Mouse (Mus musculus) limb, embryonic 13.5 days (tissue): ENCODE measurements around the gene Slc8a1. TPM values are rescaled to one million over a fixed set of nuclear protein-coding genes. Genes with fewer than 3 reads are reported as not detected.

Experiments
- ATAC-seq: fragments of 200-750 bp; cut with Nextera tagmentation; 2 replicates; pipeline ENCODE4 v1.8.0; 2017; ENCODE audit warnings: low read depth, moderate number of reproducible peaks, moderate TSS enrichment; ENCODE audit not compliant: low FRiP score
- H3K27ac ChIP-seq: fragments of 300-500 bp; sonication (generic); 2 replicates; pipeline ENCODE4 v1.5.1; 2015; ENCODE audit warnings: inconsistent platforms, mild to moderate bottlenecking, moderate library complexity
- H3K27me3 ChIP-seq: fragments of 300-500 bp; sonication (generic); 2 replicates; pipeline ENCODE4 v1.6.1; 2015; ENCODE audit warnings: mild to moderate bottlenecking, inconsistent platforms
- H3K36me3 ChIP-seq: fragments of 300-500 bp; sonication (generic); 2 replicates; pipeline ENCODE4 v1.6.1; 2015; ENCODE audit warnings: inconsistent platforms, mild to moderate bottlenecking, moderate library complexity
- H3K4me1 ChIP-seq: fragments of 300-500 bp; sonication (generic); 2 replicates; pipeline ENCODE4 v1.6.1; 2015; ENCODE audit warnings: inconsistent platforms
- H3K4me2 ChIP-seq: fragments of 300-500 bp; sonication (generic); replicated peaks from 2 replicates; pipeline ENCODE4 v1.6.1; 2015; ENCODE audit warnings: inconsistent platforms, mild to moderate bottlenecking, moderate library complexity
- H3K4me3 ChIP-seq: fragments of 300-500 bp; sonication (generic); 2 replicates; pipeline ENCODE4 v1.5.1; 2015; ENCODE audit warnings: moderate library complexity, mild to moderate bottlenecking, inconsistent platforms
- H3K9ac ChIP-seq: fragments of 300-500 bp; sonication (generic); 2 replicates; pipeline ENCODE4 v1.6.1; 2015; ENCODE audit warnings: mild to moderate bottlenecking, inconsistent platforms
- H3K9me3 ChIP-seq: fragments of 300-500 bp; sonication (generic); 2 replicates; pipeline ENCODE4 v1.6.1; 2016; ENCODE audit warnings: inconsistent platforms
- WGBS: fragments of 180-500 bp; shearing (Covaris S2); methylation state at CpG from one replicate; pipeline ENCODE4 v1.1.7; 2015; 5-methylcytosine and 5-hydroxymethylcytosine counted together
- polyA plus RNA-seq: library from polyadenylated mRNA; unstranded; fragments of >200 nt; fragmentation: Nextera tagmentation; extraction: Ambion mirVana; gene quantifications from 2 replicates; pipeline ENCODE4 v1.2.1, GENCODE M21; 2015

The Slc8a1 gene
- polyA plus RNA-seq, 1 experiment from 2014 or later, result 7.5 TPM

- Histone ChIP-seq H3K4me3 (no peak overlapping the region), H3K4me2 (no peak overlapping the region), H3K4me1 (0 out of 2 replicates have a peak, but pooled peaks cover 5% of the 10 kb centered on the region), H3K9me3 (no peaks in the 10 kb centered on the region), H3K36me3 (no peaks in the 10 kb centered on the region), H3K27ac (no peak overlapping the region), H3K27me3 (no peaks in the 10 kb centered on the region), H3K9ac (no peak overlapping the region)
- 73% methylated on average over 3 of the region's 3 CpGs for WGBS
- ATAC-seq, result no peak
Measured at GRCm38 (mm10) chr17:81607515-81607914, 130.7 kb downstream of the Slc8a1 start.

- Histone ChIP-seq H3K4me1 (0 out of 2 replicates have a peak, but pooled peaks cover 5% of the 10 kb centered on the region), H3K36me3 (no peaks in the 10 kb centered on the region), H3K27me3 (no peaks in the 10 kb centered on the region), H3K4me3 (no peak overlapping the region), H3K9me3 (no peaks in the 10 kb centered on the region), H3K27ac (no peak overlapping the region), H3K9ac (no peak overlapping the region), H3K4me2 (no peak overlapping the region)
- WGBS, result 80% methylated on average over 2 of the region's 2 CpGs
- no peak for ATAC-seq
Measured at GRCm38 (mm10) chr17:81606084-81606483, 132.1 kb downstream of the Slc8a1 start.

DNA sequence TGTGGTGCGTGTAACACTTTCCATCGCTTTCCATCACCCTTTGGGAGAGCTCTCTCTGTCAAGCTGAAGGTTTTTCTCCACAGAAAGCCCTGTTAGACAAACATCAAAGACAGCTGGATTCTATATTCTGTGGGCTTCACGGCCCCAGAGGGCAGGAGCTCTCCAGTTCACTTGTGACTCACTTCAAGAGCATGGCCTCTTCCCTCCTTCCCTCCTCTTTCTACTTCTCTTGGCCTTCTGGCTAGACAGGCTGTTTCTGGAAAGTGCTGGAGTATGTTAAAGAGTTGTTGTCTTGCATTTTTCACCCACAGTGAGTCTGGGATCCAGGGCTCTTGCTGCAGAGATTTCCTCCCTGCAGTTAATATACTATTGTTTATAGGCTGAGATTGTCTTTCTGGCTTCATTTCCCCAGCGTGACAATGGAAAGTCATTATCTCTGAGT lies 132.9 kb downstream of the Slc8a1 start:
- H3K27me3 ChIP-seq, result no peaks in the 10 kb centered on the region
- ATAC-seq, result no peak
- no peak overlapping the region for H3K27ac ChIP-seq
- no peak overlapping the region for H3K4me3 ChIP-seq
- H3K36me3 ChIP-seq, result no peaks in the 10 kb centered on the region
- H3K4me1 ChIP-seq, result 0 out of 2 replicates have a peak, but pooled peaks cover 5% of the 10 kb centered on the region
- no peak overlapping the region for H3K4me2 ChIP-seq
- no peaks in the 10 kb centered on the region for H3K9me3 ChIP-seq
- 54% methylated on average over 4 of the region's 4 CpGs for WGBS
- no peak overlapping the region for H3K9ac ChIP-seq

DNA sequence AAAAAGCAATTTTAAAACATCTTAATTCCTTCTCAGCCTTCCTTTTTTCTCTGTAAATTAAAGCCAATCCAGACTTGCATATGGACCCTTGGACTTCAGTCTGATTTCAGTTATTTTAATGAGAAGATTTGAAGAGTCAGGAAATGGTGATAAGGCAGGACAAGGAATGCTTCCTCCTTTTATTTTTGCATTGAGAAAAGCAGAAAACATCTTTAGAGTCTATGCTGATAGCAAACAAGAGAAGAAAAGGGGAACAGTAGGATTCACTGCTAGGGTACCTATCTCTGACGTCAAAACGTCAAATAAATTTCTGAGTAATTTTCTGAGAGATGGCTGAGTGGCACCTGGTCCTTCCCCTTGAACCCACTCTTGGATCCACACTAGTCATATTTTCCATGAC lies 139.1 kb downstream of the Slc8a1 start:
- ATAC-seq, result no peak
- Histone ChIP-seq H3K9ac (no peak overlapping the region), H3K36me3 (no peaks in the 10 kb centered on the region), H3K4me1 (no peaks in the 10 kb centered on the region), H3K27ac (no peak overlapping the region), H3K27me3 (no peaks in the 10 kb centered on the region), H3K4me3 (no peak overlapping the region), H3K4me2 (no peak overlapping the region), H3K9me3 (no peaks in the 10 kb centered on the region)
- WGBS, result 92% methylated on average over 2 of the region's 2 CpGs

DNA sequence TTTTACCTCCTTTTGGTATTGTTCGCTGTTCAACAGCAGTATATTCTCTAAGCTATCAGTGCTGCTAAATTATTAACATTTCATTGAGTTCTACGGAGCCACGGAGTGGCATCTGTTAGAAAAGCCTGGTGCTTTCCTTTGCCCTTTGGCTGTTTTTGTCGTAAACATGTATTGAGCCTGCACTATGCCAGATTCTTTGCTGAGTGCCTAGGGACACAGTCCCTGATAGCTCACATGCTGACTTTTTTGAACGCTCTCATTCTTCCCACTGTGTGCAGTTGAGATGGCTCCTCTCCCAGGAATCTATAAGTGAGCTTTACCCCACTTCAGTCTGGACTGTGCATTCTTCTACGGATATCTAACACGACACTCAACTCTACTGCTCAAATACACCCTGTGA lies 148.4 kb downstream of the Slc8a1 start:
- Histone ChIP-seq H3K4me1 (0 out of 2 replicates have a peak, but pooled peaks cover 3% of the 10 kb centered on the region), H3K4me2 (no peak overlapping the region), H3K9me3 (no peaks in the 10 kb centered on the region), H3K36me3 (no peaks in the 10 kb centered on the region), H3K27ac (no peak overlapping the region), H3K27me3 (no peaks in the 10 kb centered on the region), H3K4me3 (no peak overlapping the region), H3K9ac (no peak overlapping the region)
- 63% methylated on average over 7 of the region's 7 CpGs for WGBS
- ATAC-seq, result no peak

GRCm38 (mm10) chr17:81586759-81587158 lies 151.4 kb downstream of the Slc8a1 start:
- no peak for ATAC-seq
- Histone ChIP-seq H3K9ac (no peak overlapping the region), H3K36me3 (no peaks in the 10 kb centered on the region), H3K4me3 (no peak overlapping the region), H3K9me3 (no peaks in the 10 kb centered on the region), H3K27ac (no peak overlapping the region), H3K4me2 (no peak overlapping the region), H3K27me3 (no peaks in the 10 kb centered on the region), H3K4me1 (0 out of 2 replicates have a peak, but pooled peaks cover 3% of the 10 kb centered on the region)
- 83% methylated on average over 5 of the region's 5 CpGs for WGBS

DNA sequence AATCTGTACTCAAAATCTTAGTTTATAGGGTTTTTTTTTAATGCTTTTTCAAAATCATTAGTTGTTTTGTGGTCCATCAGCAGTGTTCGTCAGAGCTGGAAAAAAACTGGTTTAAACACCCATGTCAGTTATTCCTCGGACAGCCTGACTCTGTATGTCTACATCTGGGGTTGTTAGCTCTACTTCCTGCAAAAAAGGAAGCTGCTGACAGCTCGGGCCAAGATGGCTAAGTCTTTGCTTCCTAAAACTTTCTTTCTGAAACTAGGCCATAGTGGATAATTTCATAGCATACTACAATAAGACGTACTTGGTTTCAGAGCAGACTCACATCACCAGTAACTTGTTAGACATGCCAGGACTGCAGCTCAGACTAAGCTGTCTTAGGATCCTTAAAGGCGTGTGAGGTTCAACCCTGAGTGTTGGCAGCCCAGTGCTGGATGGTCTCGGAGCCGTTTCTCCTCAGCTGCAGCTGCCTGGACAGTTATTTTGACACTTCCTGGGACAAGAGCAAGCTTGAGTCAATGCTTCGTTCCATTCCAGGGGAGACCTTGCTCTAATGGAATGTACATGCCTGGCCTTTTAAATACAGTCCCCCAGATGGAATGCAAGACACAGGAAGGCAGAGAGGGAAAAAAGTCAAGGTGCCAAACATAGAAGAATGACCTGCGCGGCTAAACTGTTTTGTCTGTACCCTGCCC lies 158.3 kb downstream of the Slc8a1 start:
- H3K4me2 ChIP-seq, result no peak overlapping the region
- H3K4me3 ChIP-seq, result no peak overlapping the region
- peaks cover 12% of the 10 kb centered on the region for H3K4me1 ChIP-seq
- no peaks in the 10 kb centered on the region for H3K27me3 ChIP-seq
- H3K36me3 ChIP-seq, result peaks cover 3% of the 10 kb centered on the region; the same call in 1 of the 2 replicates
- no peak for ATAC-seq
- 65% methylated on average over 10 of the region's 10 CpGs for WGBS
- H3K27ac ChIP-seq, result no peak overlapping the region
- H3K9me3 ChIP-seq, result no peaks in the 10 kb centered on the region
- H3K9ac ChIP-seq, result no peak overlapping the region

GRCm38 (mm10) chr17:81576893-81577292 lies 161.3 kb downstream of the Slc8a1 start:
- 74% methylated on average over 3 of the region's 3 CpGs for WGBS
- no peak overlapping the region for H3K27ac ChIP-seq
- no peak overlapping the region for H3K4me3 ChIP-seq
- no peak for ATAC-seq
- no peak overlapping the region for H3K4me2 ChIP-seq
- peaks cover 13% of the 10 kb centered on the region for H3K4me1 ChIP-seq
- H3K9ac ChIP-seq, result no peak overlapping the region
- no peaks in the 10 kb centered on the region for H3K27me3 ChIP-seq
- H3K36me3 ChIP-seq, result peaks cover 3% of the 10 kb centered on the region; the same call in 1 of the 2 replicates
- H3K9me3 ChIP-seq, result no peaks in the 10 kb centered on the region

DNA sequence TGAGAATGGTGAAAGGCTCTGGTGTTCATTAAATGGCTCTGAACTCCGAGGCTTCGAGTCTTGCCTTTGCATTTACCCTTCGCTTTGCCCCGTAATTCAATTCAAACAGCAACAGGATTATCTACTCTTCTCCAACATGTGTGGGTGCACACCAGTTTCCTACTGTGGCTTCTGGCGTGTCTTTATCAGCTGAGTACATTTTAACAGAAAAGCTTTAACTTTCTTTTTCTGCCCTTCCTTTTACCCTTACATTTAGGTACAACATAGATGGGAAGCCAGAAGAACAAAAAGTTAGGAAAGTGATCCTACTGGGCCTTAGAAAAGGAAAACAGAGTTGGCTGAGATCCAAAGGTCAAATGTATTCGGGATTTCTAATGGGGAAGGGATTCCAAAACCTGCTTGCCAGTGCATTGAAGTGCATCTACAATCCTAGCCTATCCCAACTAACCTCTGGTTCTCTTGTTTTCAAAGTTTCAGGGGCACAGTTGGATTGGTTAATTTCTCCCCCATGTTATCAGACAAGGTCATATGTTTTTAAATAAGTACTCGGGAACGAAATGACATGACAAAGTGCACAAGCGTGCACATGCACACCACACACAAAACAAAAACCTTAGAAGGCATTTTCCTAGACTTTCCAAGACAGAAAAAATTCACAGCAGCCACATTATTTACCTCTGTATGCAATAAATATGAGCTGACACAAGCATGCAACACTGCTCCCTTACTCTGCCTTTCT lies 172.4 kb downstream of the Slc8a1 start:
- Histone ChIP-seq H3K27me3 (no peaks in the 10 kb centered on the region), H3K9ac (no peak overlapping the region), H3K4me1 (0 out of 2 replicates have a peak, but pooled peaks cover 8% of the 10 kb centered on the region), H3K36me3 (no peaks in the 10 kb centered on the region), H3K27ac (no peak overlapping the region; the same call in 1 of the 2 replicates), H3K4me2 (no peak overlapping the region), H3K9me3 (no peaks in the 10 kb centered on the region), H3K4me3 (no peak overlapping the region)
- ATAC-seq, result no peak
- WGBS, result 73% methylated on average over 9 of the region's 9 CpGs

DNA sequence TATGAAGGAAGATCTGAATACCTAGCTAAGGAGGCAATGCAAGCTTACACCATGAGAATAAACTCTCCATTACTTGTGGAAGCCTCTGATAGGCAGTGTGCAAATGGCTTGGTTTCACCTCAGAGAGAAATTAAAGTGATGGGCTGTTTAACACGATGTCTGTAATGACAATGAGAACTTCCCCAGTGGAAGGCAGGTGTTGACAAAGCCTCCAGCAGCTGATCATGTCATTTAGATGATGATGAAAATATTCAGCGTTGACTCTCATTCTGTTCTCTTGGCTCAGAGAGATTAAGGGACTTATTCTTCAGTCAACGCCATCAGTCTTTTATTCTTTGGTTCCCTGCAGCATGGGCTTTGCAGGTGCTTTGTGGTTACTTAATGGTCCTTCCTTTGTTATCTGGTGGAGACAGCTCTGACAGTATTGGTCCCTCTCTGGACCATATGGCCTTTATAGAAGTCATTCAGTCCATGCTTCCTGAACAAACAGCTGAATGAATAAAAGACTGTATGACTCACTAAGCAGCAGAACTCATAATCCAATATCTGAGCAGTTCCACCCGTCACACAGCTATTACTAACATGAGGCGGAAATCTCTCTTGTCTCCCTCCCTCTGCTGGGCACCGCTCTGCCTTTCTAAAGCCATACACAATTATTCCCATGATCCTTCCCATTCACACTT lies 184.0 kb downstream of the Slc8a1 start:
- peaks cover 9% of the 10 kb centered on the region for H3K4me1 ChIP-seq
- no peak overlapping the region for H3K27ac ChIP-seq
- no peak overlapping the region for H3K4me2 ChIP-seq
- no peak for ATAC-seq
- H3K9me3 ChIP-seq, result no peaks in the 10 kb centered on the region
- no peaks in the 10 kb centered on the region for H3K27me3 ChIP-seq
- H3K36me3 ChIP-seq, result no peaks in the 10 kb centered on the region
- no peak overlapping the region for H3K9ac ChIP-seq
- WGBS, result 83% methylated on average over 6 of the region's 6 CpGs
- H3K4me3 ChIP-seq, result no peak overlapping the region

DNA sequence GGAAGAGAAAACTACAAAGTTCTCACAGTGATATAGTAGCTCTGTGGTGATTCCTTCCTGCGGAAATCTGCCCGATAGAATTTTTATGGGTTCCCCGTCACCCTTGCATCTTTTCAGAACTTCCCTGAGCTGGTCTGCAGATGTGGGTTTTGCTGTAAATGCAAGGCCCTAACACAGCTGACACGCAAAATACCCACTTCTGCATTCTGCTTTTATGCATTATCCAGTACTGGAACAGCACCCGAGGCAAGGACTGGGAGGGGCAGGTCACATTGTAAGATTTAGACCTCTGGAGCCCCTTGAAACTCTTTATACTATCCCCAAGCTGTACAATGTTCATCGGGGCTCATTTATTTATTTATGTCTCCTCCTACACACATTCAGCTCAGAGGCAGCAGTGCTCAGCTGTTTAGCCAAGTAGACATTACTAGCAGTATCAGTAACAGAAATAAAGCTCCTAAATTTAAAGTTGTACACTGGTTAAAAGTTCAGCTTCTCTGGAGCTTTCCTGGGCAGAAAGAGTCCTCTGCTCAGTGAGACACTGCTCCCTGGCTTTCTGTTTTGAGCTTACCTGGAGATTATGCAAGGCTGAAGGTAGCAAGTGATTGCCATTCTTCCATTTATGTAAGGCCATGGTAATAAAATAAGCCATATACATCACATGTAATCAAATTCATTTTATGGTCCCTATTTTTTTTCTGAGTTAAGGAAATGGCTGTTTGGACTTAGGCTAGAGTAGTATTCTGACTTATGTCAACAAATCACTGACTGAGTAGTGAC lies 186.1 kb downstream of the Slc8a1 start:
- Histone ChIP-seq H3K9ac (no peak overlapping the region), H3K9me3 (no peaks in the 10 kb centered on the region), H3K4me3 (no peak overlapping the region), H3K4me2 (no peak overlapping the region), H3K36me3 (no peaks in the 10 kb centered on the region), H3K4me1 (peaks cover 9% of the 10 kb centered on the region), H3K27ac (no peak overlapping the region), H3K27me3 (no peaks in the 10 kb centered on the region)
- 49% methylated on average over 6 of the region's 6 CpGs for WGBS
- no peak for ATAC-seq
